Mouse (Mus musculus): ENCODE measurements around the gene Gzf1.
A peak's percentile ranks its signal among the peaks of the same experiment; 100 is the strongest.

The Gzf1 gene

GRCm38 (mm10) chr2:148680775-148681291 is at the start of gene Gzf1:
Gzf1 (plus strand) TSS chr2:148681023.
- DNase-seq (ENCODE audit: low read depth): peak; percentile 95

- DNase-seq (ENCODE audit: low read depth): no peak
These were observed 49.2 kb upstream of the Gzf1 start for GRCm38 (mm10) chr2:148631602-148632001.

GRCm38 (mm10) chr2:148634466-148634865 is 46.4 kb upstream of the Gzf1 start:
- DNase-seq (ENCODE audit: low read depth): no peak

GRCm38 (mm10) chr2:148642610-148643370 is 38.0 kb upstream of the Gzf1 start:
- no peak for DNase-seq (ENCODE audit: low read depth)

GRCm38 (mm10) chr2:148644421-148645000 is 36.3 kb upstream of the Gzf1 start:
- DNase-seq (ENCODE audit: low read depth): no peak

- DNase-seq (ENCODE audit: low read depth): no peak
These were observed 30.1 kb upstream of the Gzf1 start for GRCm38 (mm10) chr2:148650587-148651357.

GRCm38 (mm10) chr2:148654961-148655360 is 25.9 kb upstream of the Gzf1 start:
- DNase-seq (ENCODE audit: low read depth): peak; percentile 40

GRCm38 (mm10) chr2:148663458-148663857 is 17.4 kb upstream of the Gzf1 start:
- no peak for DNase-seq (ENCODE audit: low read depth)

- peak; percentile 93 for DNase-seq (ENCODE audit: low read depth)
These were observed 8.4 kb upstream of the Gzf1 start, which contains the start of gene Nxt1 for GRCm38 (mm10) chr2:148672199-148673096. Nxt1 (plus strand) TSS chr2:148672601.

- no peak for DNase-seq (ENCODE audit: low read depth)
These were observed 3.0 kb upstream of the Gzf1 start for GRCm38 (mm10) chr2:148677801-148678200.

GRCm38 (mm10) chr2:148679346-148679745 is 1.5 kb upstream of the Gzf1 start:
- peak; percentile 69 for DNase-seq (ENCODE audit: low read depth)

GRCm38 (mm10) chr2:148681461-148681891 is 653 bp downstream of the Gzf1 start:
- peak; percentile 7 for DNase-seq (ENCODE audit: low read depth)

- no peak for DNase-seq (ENCODE audit: low read depth)
These were observed 2.2 kb downstream of the Gzf1 start for GRCm38 (mm10) chr2:148683031-148683430.

GRCm38 (mm10) chr2:148684972-148685371 is 4.1 kb downstream of the Gzf1 start:
- no peak for DNase-seq (ENCODE audit: low read depth)

- no peak for DNase-seq (ENCODE audit: low read depth)
These were observed 4.9 kb downstream of the Gzf1 start for GRCm38 (mm10) chr2:148685709-148686108.

- DNase-seq (ENCODE audit: low read depth): no peak
These were observed 6.0 kb downstream of the Gzf1 start for GRCm38 (mm10) chr2:148686862-148687261.

- DNase-seq (ENCODE audit: low read depth): no peak
These were observed 7.1 kb downstream of the Gzf1 start for GRCm38 (mm10) chr2:148687971-148688370.

GRCm38 (mm10) chr2:148689444-148690140 is 8.8 kb downstream of the Gzf1 start:
- DNase-seq (ENCODE audit: low read depth): no peak

GRCm38 (mm10) chr2:148690291-148690690 is 9.5 kb downstream of the Gzf1 start:
- DNase-seq (ENCODE audit: low read depth): no peak

- no peak for DNase-seq (ENCODE audit: low read depth)
These were observed 10.0 kb downstream of the Gzf1 start for GRCm38 (mm10) chr2:148690781-148691180.

- no peak for DNase-seq (ENCODE audit: low read depth)
These were observed 17.7 kb downstream of the Gzf1 start for GRCm38 (mm10) chr2:148698571-148698970.

All from fibroblast of lung, adult 2 months (primary cell).